Mouse (Mus musculus) erythroblast, embryonic 14.5 days (primary cell): Measurements from ENCODE around the gene Etv3. TPM values are rescaled to one million over a fixed set of nuclear protein-coding genes. Genes with fewer than 3 reads are reported as not detected.
"Not testable (repeated sequence)": the region's sequence is repeated elsewhere in the genome, so short reads cannot be mapped to it uniquely, and the experiment has no call there.

ENCODE experiments used
- H3K27me3 ChIP-seq: 2 replicates; pipeline ENCODE4 v1.6.1; 2012; ENCODE audit warnings: inconsistent platforms; ENCODE audit not compliant: control insufficient read depth
- H3K36me3 ChIP-seq: 2 replicates; pipeline ENCODE4 v1.6.1; 2012; ENCODE audit warnings: mild to moderate bottlenecking, inconsistent platforms; ENCODE audit not compliant: control insufficient read depth
- H3K4me1 ChIP-seq: 2 replicates; pipeline ENCODE4 v1.6.1; 2012; ENCODE audit warnings: inconsistent platforms; ENCODE audit not compliant: control insufficient read depth
- H3K4me3 ChIP-seq: replicated peaks from 2 replicates; pipeline ENCODE3; 2012; ENCODE audit warnings: moderate library complexity, mild to moderate bottlenecking, inconsistent platforms
- H3K9me3 ChIP-seq: 2 replicates; pipeline ENCODE4 v1.6.1; 2012; ENCODE audit warnings: low read length, inconsistent platforms, mixed read lengths; ENCODE audit not compliant: control insufficient read depth
- GATA1 ChIP-seq: IDR thresholded peaks from 2 replicates; pipeline ENCODE4 v1.6.1; 2012; ENCODE audit warnings: low read length, inconsistent platforms, mixed read lengths
- TAL1 ChIP-seq: IDR thresholded peaks from 3 replicates; pipeline ENCODE4 v1.6.1; 2012; ENCODE audit warnings: low read length, inconsistent platforms, mixed read lengths
- polyA plus RNA-seq: library from polyadenylated mRNA; stranded (reverse); fragments of >175 nt; gene quantifications from 2 replicates; pipeline ENCODE4 v1.2.3, GENCODE M21; 2012

Etv3 gene
- 0.10 and 0.13 TPM in 2 replicates for polyA plus RNA-seq

- peaks cover 27% of the 10 kb centered on the region for H3K4me1 ChIP-seq
- H3K4me3 ChIP-seq, result peak within 1 kb of the TSS; percentile 77
- H3K9me3 ChIP-seq, result no peaks in the 10 kb centered on the region
- peaks cover 30% of the 10 kb centered on the region for H3K36me3 ChIP-seq
- peaks cover 4% of the 10 kb centered on the region; the same call in 1 of the 2 replicates for H3K27me3 ChIP-seq
- TF ChIP-seq GATA1 (no peak), TAL1 (no peak)
Measured at GRCm38 (mm10) chr3:87525043-87525836, at the start of gene Etv3. Gene Etv3 (plus strand): TSS chr3:87525407.

- not testable (repeated sequence) for H3K4me3 ChIP-seq, H3K27me3 ChIP-seq, H3K36me3 ChIP-seq, H3K4me1 ChIP-seq, H3K9me3 ChIP-seq
Measured at GRCm38 (mm10) chr3:87477948-87478347, 47.3 kb upstream of the Etv3 start.

- H3K4me3 ChIP-seq, H3K4me1 ChIP-seq, H3K27me3 ChIP-seq, H3K36me3 ChIP-seq, H3K9me3 ChIP-seq: not testable (repeated sequence)
Measured at GRCm38 (mm10) chr3:87478596-87478995, 46.6 kb upstream of the Etv3 start.

GRCm38 (mm10) chr3:87479230-87479629 lies 46.0 kb upstream of the Etv3 start:
- not testable (repeated sequence) for H3K27me3 ChIP-seq, H3K9me3 ChIP-seq, H3K36me3 ChIP-seq, H3K4me3 ChIP-seq, H3K4me1 ChIP-seq

GRCm38 (mm10) chr3:87487392-87487791 lies 37.8 kb upstream of the Etv3 start:
- TF ChIP-seq GATA1, result no peak
- TF ChIP-seq TAL1, result no peak
- no peaks in the 10 kb centered on the region for H3K36me3 ChIP-seq

GRCm38 (mm10) chr3:87487911-87488310 lies 37.3 kb upstream of the Etv3 start:
- Histone ChIP-seq H3K27me3 (no peaks in the 10 kb centered on the region), H3K9me3 (no peaks in the 10 kb centered on the region), H3K4me1 (no peaks in the 10 kb centered on the region), H3K4me3 (no peak overlapping the region), H3K36me3 (no peaks in the 10 kb centered on the region)
- TF ChIP-seq TAL1 (no peak), GATA1 (no peak)

More at GRCm38 (mm10) chr3:87487392-87487791, 37.8 kb upstream of the Etv3 start:
- Histone ChIP-seq H3K4me1 (no peaks in the 10 kb centered on the region), H3K27me3 (no peaks in the 10 kb centered on the region), H3K9me3 (no peaks in the 10 kb centered on the region), H3K4me3 (no peak overlapping the region)

GRCm38 (mm10) chr3:87498266-87498665 lies 26.9 kb upstream of the Etv3 start:
- Histone ChIP-seq H3K4me3 (no peak overlapping the region), H3K4me1 (no peaks in the 10 kb centered on the region), H3K27me3 (peaks cover 5% of the 10 kb centered on the region), H3K36me3 (no peaks in the 10 kb centered on the region), H3K9me3 (no peaks in the 10 kb centered on the region)
- TF ChIP-seq GATA1, result no peak
- TF ChIP-seq TAL1, result no peak

GRCm38 (mm10) chr3:87499072-87499471 lies 26.1 kb upstream of the Etv3 start:
- Histone ChIP-seq H3K36me3 (no peaks in the 10 kb centered on the region), H3K4me1 (no peaks in the 10 kb centered on the region), H3K27me3 (peaks cover 5% of the 10 kb centered on the region), H3K9me3 (no peaks in the 10 kb centered on the region), H3K4me3 (no peak overlapping the region)
- TF ChIP-seq TAL1 (no peak), GATA1 (no peak)

GRCm38 (mm10) chr3:87500088-87501055 lies 24.8 kb upstream of the Etv3 start:
- Histone ChIP-seq H3K4me1 (no peaks in the 10 kb centered on the region), H3K36me3 (no peaks in the 10 kb centered on the region), H3K4me3 (no peak overlapping the region), H3K9me3 (no peaks in the 10 kb centered on the region), H3K27me3 (peaks cover 5% of the 10 kb centered on the region)
- TF ChIP-seq GATA1 (no peak), TAL1 (no peak)
